Mouse (Mus musculus) olfactory bulb, adult 2 months (tissue): Measurements from ENCODE around the gene Gm28043.

Experiments used
- CTCF ChIP-seq: fragments of 200-500 bp; IDR thresholded peaks from 2 replicates; pipeline ENCODE4 v1.5.1; 2012; ENCODE audit warnings: low read depth, mild to moderate bottlenecking, low read length, moderate library complexity; ENCODE audit not compliant: insufficient read depth
- POLR2A ChIP-seq: fragments of 200-500 bp; IDR thresholded peaks from 2 replicates; pipeline ENCODE4 v1.6.1; 2012; ENCODE audit warnings: mild to moderate bottlenecking, low read depth, low read length, moderate library complexity; ENCODE audit not compliant: insufficient read depth

- TF ChIP-seq CTCF, result no peak
- TF ChIP-seq POLR2A, result no peak
Observed at GRCm38 (mm10) chr17:29728082-29728481, 113.4 kb downstream of the Gm28043 start.
